Mouse (Mus musculus): ENCODE results near the gene Fam98c. TPM values are rescaled to one million over a fixed set of nuclear protein-coding genes. Genes with fewer than 3 reads are reported as not detected.
A peak's percentile ranks its signal among the peaks of the same experiment; 100 is the strongest.
"Not testable (repeated sequence)": the region's sequence is repeated elsewhere in the genome, so short reads cannot be mapped to it uniquely, and the experiment has no call there.

Gene Fam98c
- polyA plus RNA-seq, 1 experiment from 2014 or later, result 18.4 TPM

DNA sequence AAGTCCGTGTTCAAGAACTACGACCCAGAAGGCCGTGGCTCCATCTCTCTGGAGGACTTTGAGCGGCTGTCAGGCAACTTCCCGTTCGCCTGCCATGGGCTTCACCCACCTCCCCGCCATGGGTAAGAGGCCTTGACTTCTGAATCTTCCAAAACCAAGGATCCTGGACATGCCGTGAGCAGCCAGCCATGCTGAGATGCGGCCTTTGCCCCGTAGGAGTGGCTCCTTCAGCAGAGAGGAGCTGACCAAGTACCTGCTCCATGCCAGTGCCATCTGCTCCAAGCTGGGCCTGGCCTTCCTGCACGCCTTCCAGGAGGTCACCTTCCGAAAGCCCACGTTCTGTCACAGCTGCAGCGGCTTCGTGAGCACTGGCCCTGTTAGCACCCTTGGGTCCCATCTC is 7.3 kb downstream of the Fam98c start:
- Histone ChIP-seq H3K4me1 (replicated peaks) (peaks cover 9% of the 10 kb centered on the region; the same call in 1 of the 2 replicates), H3K27me3 (ENCODE audit: insufficient read depth, poor library complexity, severe bottlenecking) (no peaks in the 10 kb centered on the region), H3K36me3 (0 out of 2 replicates have a peak, but pooled peaks cover 6% of the 10 kb centered on the region), H3K9me3 (no peaks in the 10 kb centered on the region), H3K27ac (no peak overlapping the region), H3K4me3 (no peak overlapping the region)
- WGBS, result 88% methylated on average over 15 of the region's 15 CpGs
- DNase-seq (ENCODE audit: low spot score), result no peak

DNA sequence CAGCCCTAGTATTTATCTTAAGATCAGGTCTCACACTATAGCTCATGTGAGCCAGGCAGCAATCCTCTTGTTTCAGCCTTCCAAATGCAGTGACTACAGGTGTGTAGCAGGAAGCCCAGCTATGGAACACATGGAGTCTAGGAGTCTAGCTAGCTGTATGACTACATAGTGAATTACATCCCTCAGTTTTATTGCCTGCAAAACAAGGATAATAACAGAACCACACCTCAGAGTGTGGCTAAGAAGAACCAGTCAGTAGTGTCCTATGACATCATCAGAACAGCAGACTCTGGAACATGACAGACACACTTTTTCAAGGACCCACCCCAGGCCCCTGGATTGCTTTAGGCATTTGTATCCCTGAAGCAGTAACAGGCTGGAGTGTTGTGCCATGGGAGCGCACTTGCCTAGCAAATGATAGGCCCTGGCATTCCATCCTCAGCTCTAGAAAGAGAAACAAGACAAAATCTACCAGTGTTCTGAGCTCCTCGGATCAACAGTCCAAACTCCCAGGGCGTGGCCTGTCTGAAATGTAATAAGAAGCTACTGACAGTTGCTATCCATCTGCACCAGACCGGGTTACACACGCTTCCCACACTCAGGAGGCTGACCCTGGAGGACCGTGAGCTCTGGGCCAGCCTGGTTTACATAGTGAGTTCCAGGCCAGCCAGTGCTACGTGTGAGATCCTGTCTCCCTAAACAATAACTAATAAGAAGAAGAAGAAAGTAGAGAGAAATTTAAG is 9.2 kb downstream of the Fam98c start:
- 87% methylated on average over 7 of the region's 7 CpGs for WGBS
- no peak for DNase-seq (ENCODE audit: low spot score)
- Histone ChIP-seq H3K4me1 (replicated peaks) (peaks cover 9% of the 10 kb centered on the region; the same call in 1 of the 2 replicates), H3K27me3 (ENCODE audit: insufficient read depth, poor library complexity, severe bottlenecking) (no peaks in the 10 kb centered on the region), H3K27ac (no peak overlapping the region), H3K36me3 (no peaks in the 10 kb centered on the region), H3K9me3 (no peaks in the 10 kb centered on the region), H3K4me3 (no peak overlapping the region)

DNA sequence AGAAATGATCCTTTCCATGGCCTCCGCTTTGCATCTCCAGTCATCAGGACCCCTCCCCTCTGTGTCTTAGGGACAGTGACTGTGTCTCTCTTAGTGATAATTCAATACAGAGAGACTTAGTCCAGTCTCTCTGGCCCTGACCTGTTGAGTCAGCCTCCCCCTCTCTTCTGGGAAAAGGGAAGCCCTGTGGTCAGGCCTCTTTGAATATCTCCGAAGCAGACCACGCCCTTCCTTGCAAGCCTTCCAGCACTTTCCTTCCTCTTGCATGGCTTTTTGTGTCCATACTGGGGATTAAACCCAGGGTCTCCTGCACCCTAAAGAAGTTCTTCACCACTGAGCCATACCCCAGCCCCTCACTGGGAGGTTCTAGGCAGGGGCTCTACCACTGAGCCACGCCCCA is 12.0 kb downstream of the Fam98c start:
- no peak overlapping the region for H3K4me3 ChIP-seq
- H3K9me3 ChIP-seq, result no peaks in the 10 kb centered on the region
- whole genome bisulfite sequencing, result 91% methylated on average over 4 of the region's 4 CpGs
- H3K4me1 ChIP-seq (replicated peaks), result peaks cover 9% of the 10 kb centered on the region; the same call in 1 of the 2 replicates
- no peaks in the 10 kb centered on the region for H3K36me3 ChIP-seq
- DNase-seq (ENCODE audit: low spot score), result no peak
- H3K27ac ChIP-seq, result no peak overlapping the region
- H3K27me3 ChIP-seq (ENCODE audit: insufficient read depth, poor library complexity, severe bottlenecking), result no peaks in the 10 kb centered on the region

DNA sequence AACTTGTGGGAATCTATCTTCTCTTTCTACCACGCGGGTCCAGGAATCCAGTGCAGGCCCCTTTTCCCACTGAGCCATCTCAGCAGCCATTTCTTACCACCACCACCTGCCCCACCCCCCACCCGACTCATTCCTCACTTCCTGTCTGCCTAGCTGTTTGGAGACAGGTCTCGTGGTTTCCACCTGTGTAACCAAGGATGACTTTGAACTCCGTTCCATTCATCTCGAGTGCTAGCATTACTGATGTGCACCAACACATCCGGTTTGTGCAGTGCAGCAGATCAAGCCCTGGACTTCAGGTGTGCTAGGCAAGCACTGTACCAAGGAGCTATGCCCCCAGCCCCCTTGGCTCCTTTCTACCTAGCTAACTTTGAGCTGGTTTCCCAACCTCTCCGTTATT is 14.6 kb downstream of the Fam98c start:
- H3K27ac ChIP-seq, result no peak overlapping the region
- peaks cover 4% of the 10 kb centered on the region; the same call in 1 of the 2 replicates for H3K27me3 ChIP-seq (ENCODE audit: insufficient read depth, poor library complexity, severe bottlenecking)
- H3K4me3 ChIP-seq, result no peak overlapping the region
- H3K9me3 ChIP-seq, result no peaks in the 10 kb centered on the region
- no peaks in the 10 kb centered on the region for H3K36me3 ChIP-seq
- H3K4me1 ChIP-seq (replicated peaks), result peaks cover 6% of the 10 kb centered on the region; the same call in 1 of the 2 replicates
- no peak for DNase-seq (ENCODE audit: low spot score)
- WGBS, result 88% methylated on average over 8 of the region's 8 CpGs

DNA sequence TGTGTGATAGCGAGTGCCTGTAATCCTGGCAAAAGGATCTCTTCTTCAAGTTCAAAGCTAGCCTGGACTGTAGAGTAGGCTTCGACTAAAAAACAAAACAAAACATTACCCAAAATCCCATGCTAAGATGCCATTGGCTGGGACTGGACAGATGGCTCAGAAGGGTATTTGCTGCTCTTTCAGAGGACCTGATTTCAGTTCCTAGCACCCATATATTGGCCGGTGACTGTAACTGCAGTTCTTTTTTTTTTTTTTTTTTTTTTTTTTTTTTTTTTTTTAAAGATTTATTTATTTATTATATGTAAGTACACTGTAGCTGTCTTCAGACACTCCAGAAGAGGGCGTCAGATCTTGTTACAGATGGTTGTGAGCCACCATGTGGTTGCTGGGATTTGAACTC is 16.8 kb downstream of the Fam98c start:
- WGBS, result 90% methylated on average over 4 of the region's 4 CpGs
- H3K27ac ChIP-seq; H3K36me3 ChIP-seq; H3K4me3 ChIP-seq; DNase-seq (ENCODE audit: low spot score); H3K9me3 ChIP-seq: not testable (repeated sequence)
- Histone ChIP-seq H3K4me1 (replicated peaks) (peaks cover 20% of the 10 kb centered on the region), H3K27me3 (ENCODE audit: insufficient read depth, poor library complexity, severe bottlenecking) (peaks cover 22% of the 10 kb centered on the region)

DNA sequence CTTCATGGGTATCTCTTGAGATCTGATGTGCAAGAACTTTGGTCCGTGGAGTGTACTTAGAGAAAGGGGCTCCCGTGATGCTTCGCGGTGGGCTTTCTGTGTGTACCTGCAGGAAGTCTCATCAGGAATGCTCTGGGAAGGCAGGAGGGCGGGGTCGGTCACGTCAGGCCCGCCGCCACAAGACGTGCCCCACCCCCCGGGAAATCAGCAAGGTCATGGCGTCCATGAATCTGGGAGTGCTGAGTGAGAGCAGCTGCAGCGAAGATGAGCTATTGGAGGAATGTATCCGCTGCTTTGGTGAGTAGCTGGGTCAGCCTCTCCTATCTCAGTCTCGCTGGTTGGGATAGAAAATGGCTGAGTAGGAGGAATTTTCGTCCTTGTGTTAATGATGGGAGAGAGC is 18.6 kb downstream of the Fam98c start:
- no peak for DNase-seq (ENCODE audit: low spot score)
- WGBS, result 41% methylated on average over 16 of the region's 16 CpGs

DNA sequence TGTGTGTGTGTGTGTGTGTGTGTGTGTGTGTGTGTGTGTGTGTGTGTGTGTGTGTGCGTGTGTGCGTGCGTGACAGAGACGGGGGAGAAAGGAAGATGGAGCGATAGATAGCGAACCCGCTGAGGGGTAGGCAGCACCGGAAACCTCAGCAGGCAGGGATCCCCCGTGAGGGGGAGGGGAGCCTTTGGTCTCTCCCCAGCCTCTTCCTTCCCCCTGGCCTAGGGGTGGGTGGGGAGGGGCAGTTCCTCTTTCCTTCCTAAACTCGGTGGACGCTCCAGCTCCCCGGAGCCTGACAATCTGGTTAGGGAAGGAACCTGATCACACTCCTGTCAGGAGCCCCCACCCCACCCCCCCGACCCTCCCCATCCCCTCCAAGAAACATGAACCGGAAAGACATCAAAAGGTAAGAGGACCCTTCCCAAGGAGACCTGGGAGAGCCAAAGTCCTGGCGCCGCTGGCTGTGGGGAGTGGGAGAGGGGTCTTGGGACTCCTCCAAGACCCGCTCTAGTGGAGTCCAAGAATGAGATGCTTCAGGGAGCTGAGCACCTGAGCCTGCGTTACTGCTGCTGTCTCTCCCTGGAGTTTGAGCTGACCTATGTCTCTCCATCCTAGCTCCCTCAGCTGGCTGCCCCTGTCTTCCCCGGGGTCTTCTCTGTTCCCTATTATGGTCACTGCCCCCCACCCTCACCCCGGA is 21.2 kb downstream of the Fam98c start, which contains the start of gene Rasgrp4:
Gene Rasgrp4, plus strand, starts transcription at position 159 of the 694 bp plus-strand sequence.
- peaks cover 23% of the 10 kb centered on the region for H3K4me1 ChIP-seq (replicated peaks)
- under 1% methylated on average over 13 of the region's 20 CpGs for WGBS
- H3K4me3 ChIP-seq, result peak within 1 kb of the TSS; percentile 50
- no peaks in the 10 kb centered on the region for H3K9me3 ChIP-seq
- no peaks in the 10 kb centered on the region for H3K36me3 ChIP-seq
- H3K27me3 ChIP-seq (ENCODE audit: insufficient read depth, poor library complexity, severe bottlenecking), result peaks cover 27% of the 10 kb centered on the region
- H3K27ac ChIP-seq, result peak within 1 kb of the TSS; percentile 46; the same call in 1 of the 2 replicates
- peak; percentile 36 for DNase-seq (ENCODE audit: low spot score)

More for the DNA sequence above, 18.6 kb downstream of the Fam98c start:
- peaks cover 23% of the 10 kb centered on the region for H3K4me1 ChIP-seq (replicated peaks)
- H3K27me3 ChIP-seq (ENCODE audit: insufficient read depth, poor library complexity, severe bottlenecking), result peaks cover 27% of the 10 kb centered on the region
- H3K27ac ChIP-seq, result no peak overlapping the region
- no peaks in the 10 kb centered on the region for H3K9me3 ChIP-seq
- H3K36me3 ChIP-seq, result no peaks in the 10 kb centered on the region
- H3K4me3 ChIP-seq, result no peak overlapping the region

DNA sequence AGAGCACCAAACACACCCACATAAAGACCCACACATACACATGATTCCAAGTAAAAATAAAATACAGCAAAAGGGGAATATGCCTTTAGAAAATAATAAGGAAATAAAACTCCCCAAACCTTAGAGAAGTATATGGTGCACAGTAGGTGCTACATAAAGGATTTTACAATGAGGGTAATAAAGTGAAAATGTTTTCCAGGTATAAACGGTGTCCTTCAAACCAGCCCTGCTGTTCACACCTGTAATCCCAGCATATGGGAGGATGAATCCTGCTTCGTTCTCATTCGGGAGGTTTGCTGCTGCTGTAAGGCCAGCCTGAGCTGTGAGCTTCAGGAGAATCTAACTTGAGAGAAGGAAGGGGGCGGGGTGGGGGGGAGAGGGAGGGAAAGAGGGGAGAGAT is 21.8 kb downstream of the Fam98c start:
- Histone ChIP-seq H3K36me3 (no peaks in the 10 kb centered on the region), H3K4me1 (replicated peaks) (peaks cover 23% of the 10 kb centered on the region), H3K9me3 (no peaks in the 10 kb centered on the region), H3K4me3 (peak overlapping the region; percentile 50), H3K27me3 (ENCODE audit: insufficient read depth, poor library complexity, severe bottlenecking) (peaks cover 27% of the 10 kb centered on the region), H3K27ac (no peak overlapping the region)
- DNase-seq (ENCODE audit: low spot score), result no peak
- WGBS, result 5% methylated on average over 4 of the region's 4 CpGs

DNA sequence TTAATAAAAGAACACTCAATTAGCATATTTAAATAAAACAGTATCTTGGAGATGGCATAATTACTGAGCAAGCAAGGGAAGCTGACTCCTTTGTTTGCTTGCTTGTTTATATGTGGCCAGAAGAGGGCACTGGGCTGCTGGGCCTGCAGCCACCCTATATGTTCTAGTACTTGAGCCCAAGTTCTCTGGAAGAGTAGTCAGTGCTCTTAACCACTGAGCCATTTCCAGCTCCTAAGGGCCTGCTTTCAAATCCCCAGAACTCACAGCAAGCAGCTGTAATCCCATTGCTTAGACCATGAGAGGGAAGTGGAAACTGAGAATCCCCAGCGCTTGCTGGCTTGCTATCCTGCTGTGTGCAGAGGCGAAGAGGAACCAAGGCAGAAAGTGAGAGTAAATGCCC is 27.3 kb downstream of the Fam98c start:
- DNase-seq (ENCODE audit: low spot score), result no peak
- H3K27ac ChIP-seq, result no peak overlapping the region
- peaks cover 12% of the 10 kb centered on the region for H3K27me3 ChIP-seq (ENCODE audit: insufficient read depth, poor library complexity, severe bottlenecking)
- no peaks in the 10 kb centered on the region for H3K36me3 ChIP-seq
- no peak overlapping the region for H3K4me3 ChIP-seq
- 45% methylated on average over 2 of the region's 2 CpGs for WGBS
- H3K9me3 ChIP-seq, result no peaks in the 10 kb centered on the region
- H3K4me1 ChIP-seq (replicated peaks), result peaks cover 17% of the 10 kb centered on the region

DNA sequence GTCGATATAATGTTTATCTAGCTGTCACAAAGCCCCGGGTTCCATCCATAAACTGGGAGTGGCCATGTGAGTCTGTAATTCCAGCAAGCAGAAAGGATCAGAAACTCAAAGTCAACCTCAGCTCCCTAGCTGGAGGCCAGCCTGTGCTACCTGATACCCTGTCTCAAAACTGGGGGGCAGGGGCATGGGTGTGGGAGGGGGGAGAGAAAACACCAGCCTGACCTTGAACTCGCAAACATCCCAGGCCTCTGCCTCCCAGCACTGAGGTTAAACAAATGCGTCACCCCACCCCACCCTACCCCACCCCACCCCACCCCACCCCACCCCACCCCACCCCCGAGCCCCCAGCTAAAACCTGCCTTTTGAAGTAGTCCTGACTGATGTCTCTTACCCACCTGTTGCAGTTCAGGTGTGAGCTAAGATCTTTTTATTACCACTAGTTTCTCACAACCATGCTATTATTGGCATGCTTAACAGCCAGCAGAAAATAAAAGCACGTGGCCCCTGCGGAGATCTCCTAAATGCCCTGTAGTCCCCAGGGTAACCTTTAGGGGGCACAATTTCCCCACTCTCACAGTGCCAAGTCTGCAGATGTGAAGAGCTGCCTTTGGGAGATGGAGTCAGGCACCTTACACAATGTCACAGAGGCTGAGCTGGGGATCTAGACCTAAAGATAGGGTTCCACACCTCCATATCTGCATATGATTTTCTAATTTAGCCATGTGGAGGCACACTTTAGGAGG is 29.7 kb downstream of the Fam98c start:
- peak; percentile 71 for DNase-seq (ENCODE audit: low spot score)

DNA sequence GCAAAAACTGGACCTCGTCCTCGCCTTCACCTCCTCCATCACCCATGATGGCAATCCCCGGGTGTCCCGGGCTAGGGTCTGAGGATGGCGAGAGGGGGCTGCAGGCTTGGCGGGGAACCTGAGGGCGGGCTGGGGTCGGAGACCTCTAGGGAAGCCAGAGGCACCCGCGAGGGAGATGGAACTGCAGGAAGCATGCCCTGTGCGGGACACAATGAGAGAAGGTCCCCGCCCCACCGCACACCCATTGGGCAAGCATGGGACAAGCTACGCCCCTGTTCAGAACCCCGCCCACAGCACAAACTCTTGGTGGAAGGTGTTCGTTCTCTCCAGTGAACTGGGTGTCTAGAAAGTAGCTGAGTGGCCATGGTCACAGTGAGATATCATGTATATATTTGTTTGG is 31.1 kb downstream of the Fam98c start, which contains the start of gene Ryr1:
Gene Ryr1, minus strand, starts transcription at position 210 of the 400 bp plus-strand sequence.
- H3K9me3 ChIP-seq, result no peaks in the 10 kb centered on the region
- peaks cover 21% of the 10 kb centered on the region for H3K4me1 ChIP-seq (replicated peaks)
- peaks cover 15% of the 10 kb centered on the region for H3K27me3 ChIP-seq (ENCODE audit: insufficient read depth, poor library complexity, severe bottlenecking)
- peak within 1 kb of the TSS; percentile 61 for H3K4me3 ChIP-seq
- H3K27ac ChIP-seq, result peak within 1 kb of the TSS; percentile 78
- under 1% methylated on average over 16 of the region's 16 CpGs for WGBS
- peak; percentile 71 for DNase-seq (ENCODE audit: low spot score)
- H3K36me3 ChIP-seq, result no peaks in the 10 kb centered on the region

More for the DNA sequence above, 29.7 kb downstream of the Fam98c start:
- Histone ChIP-seq H3K4me3 (no peak overlapping the region), H3K27me3 (ENCODE audit: insufficient read depth, poor library complexity, severe bottlenecking) (peaks cover 15% of the 10 kb centered on the region), H3K9me3 (no peaks in the 10 kb centered on the region), H3K4me1 (replicated peaks) (peaks cover 21% of the 10 kb centered on the region), H3K36me3 (no peaks in the 10 kb centered on the region), H3K27ac (no peak overlapping the region)
- WGBS, result 41% methylated on average over 7 of the region's 7 CpGs

DNA sequence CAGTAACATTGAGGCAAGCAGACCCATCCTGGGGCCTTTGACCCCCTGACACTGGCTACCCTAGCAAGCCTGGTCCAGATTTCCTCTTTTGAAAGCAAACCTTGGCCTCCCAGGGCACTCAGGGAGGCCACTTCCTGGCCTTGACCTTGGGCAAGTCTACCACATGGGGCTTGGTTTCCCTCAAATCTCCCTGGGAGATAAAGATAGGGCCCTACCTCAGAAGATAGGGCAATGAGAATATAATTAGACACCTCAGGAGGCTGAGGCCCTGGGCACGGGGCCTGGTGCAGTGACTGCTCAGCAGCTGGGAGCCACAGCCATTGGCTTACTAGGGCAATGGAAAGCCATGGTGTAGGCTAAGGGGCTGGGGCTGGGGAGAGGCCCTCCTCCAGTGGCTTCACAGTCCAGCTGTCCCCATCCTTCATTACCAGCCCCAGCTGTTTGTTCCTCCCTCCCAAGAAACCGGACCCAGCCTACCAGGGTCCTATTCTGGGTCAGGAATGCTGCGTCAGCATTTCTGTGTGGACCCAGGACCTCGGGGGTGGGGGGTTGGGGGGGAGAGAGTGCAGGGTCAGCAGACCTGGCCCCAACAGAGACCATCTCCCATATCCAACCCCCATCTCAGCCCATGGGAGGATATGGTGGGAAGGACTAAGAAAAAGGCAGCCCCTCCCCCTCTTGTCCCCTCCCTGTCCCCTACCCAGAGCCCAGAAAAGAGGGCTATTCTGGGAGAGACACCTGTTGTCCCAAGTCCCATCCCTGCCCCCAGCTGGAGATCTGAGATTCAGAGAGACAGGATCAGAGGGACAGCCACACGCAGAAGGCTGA is 32.3 kb downstream of the Fam98c start:
- Histone ChIP-seq H3K27me3 (ENCODE audit: insufficient read depth, poor library complexity, severe bottlenecking) (peaks cover 17% of the 10 kb centered on the region), H3K36me3 (no peaks in the 10 kb centered on the region), H3K4me1 (replicated peaks) (peaks cover 22% of the 10 kb centered on the region), H3K9me3 (no peaks in the 10 kb centered on the region), H3K4me3 (peak overlapping the region; percentile 61; the same call in 1 of the 2 replicates), H3K27ac (no peak overlapping the region)
- WGBS, result 51% methylated on average over 5 of the region's 5 CpGs
- no peak for DNase-seq (ENCODE audit: low spot score)
